Mouse (Mus musculus): ENCODE measurements around the gene Pgm5.

- no peak for TF ChIP-seq CTCF (IDR thresholded peaks at IDR 0.05; ENCODE audit: low read depth, low read length)
- no peak for TF ChIP-seq POLR2A (IDR thresholded peaks at IDR 0.05; ENCODE audit: insufficient read depth, low read length)
Observed at GRCm38 (mm10) chr19:24896536-24896935, 34.9 kb upstream of the Pgm5 start.

Data from ES-Bruce4 (cell line).